Mouse (Mus musculus) liver, embryonic 14.5 days (tissue): Measurements from ENCODE around the gene Kif26b.

Experiments
- CTCF ChIP-seq: IDR thresholded peaks from 2 replicates; pipeline ENCODE4 v1.5.1; 2016; ENCODE audit warnings: antibody characterized with exemption, low read depth, control low read depth
- EP300 ChIP-seq: IDR thresholded peaks from 2 replicates; pipeline ENCODE4 v1.6.1; 2016; ENCODE audit warnings: antibody characterized with exemption, low read depth

GRCm38 (mm10) chr1:178748617-178749016, 219.7 kb downstream of the Kif26b start:
- TF ChIP-seq CTCF (peak; percentile 40), EP300 (no peak)
